Mouse (Mus musculus): ENCODE data around the gene Zfp362. TPM values are rescaled to one million over a fixed set of nuclear protein-coding genes. Genes with fewer than 3 reads are reported as not detected.
A peak's percentile ranks its signal among the peaks of the same experiment; 100 is the strongest.

Zfp362 gene
- polyA plus RNA-seq, 1 experiment from 2014 or later = 23.8 TPM

- ATAC-seq = no peak
- no peak overlapping the region for H3K27ac ChIP-seq (ENCODE audit: low read length)
Measured at GRCm38 (mm10) chr4:128782645-128783044, 23.2 kb downstream of the Zfp362 start.

GRCm38 (mm10) chr4:128782037-128782436 lies 23.8 kb downstream of the Zfp362 start:
- 72% methylated on average over 7 of the region's 7 CpGs for WGBS
- ATAC-seq = no peak
- H3K36me3 ChIP-seq (ENCODE audit: insufficient read depth, low read length) = peaks cover 21% of the 10 kb centered on the region

More at GRCm38 (mm10) chr4:128782645-128783044, 23.2 kb downstream of the Zfp362 start:
- 58% methylated on average over 4 of the region's 4 CpGs for WGBS
- Histone ChIP-seq H3K4me2 (replicated peaks; ENCODE audit: low read depth, low read length) (no peak overlapping the region), H3K4me3 (ENCODE audit: low read depth, low read length) (no peak overlapping the region), H3K9me3 (ENCODE audit: low read length) (no peaks in the 10 kb centered on the region), H3K9ac (replicated peaks; ENCODE audit: low read depth) (no peak overlapping the region), H3K36me3 (ENCODE audit: insufficient read depth, low read length) (peaks cover 21% of the 10 kb centered on the region), H3K4me1 (ENCODE audit: insufficient read depth, low read depth, low read length) (no peaks in the 10 kb centered on the region), H3K27me3 (replicated peaks; ENCODE audit: insufficient read depth, low read length) (no peaks in the 10 kb centered on the region)
- no peak for DNase-seq (ENCODE audit: low spot score)
- TF ChIP-seq CTCF (IDR thresholded peaks at IDR 0.05) (no peak), EP300 (IDR thresholded peaks at IDR 0.05) (no peak)

GRCm38 (mm10) chr4:128777593-128777992 lies 28.3 kb downstream of the Zfp362 start:
- WGBS = 87% methylated on average over 11 of the region's 11 CpGs
- DNase-seq (ENCODE audit: low spot score) (no peak), ATAC-seq (no peak)

More at GRCm38 (mm10) chr4:128782037-128782436, 23.8 kb downstream of the Zfp362 start:
- TF ChIP-seq CTCF (IDR thresholded peaks at IDR 0.05) = no peak
- TF ChIP-seq EP300 (IDR thresholded peaks at IDR 0.05) = no peak
- no peak overlapping the region for H3K9ac ChIP-seq (replicated peaks; ENCODE audit: low read depth)
- H3K27me3 ChIP-seq (replicated peaks; ENCODE audit: insufficient read depth, low read length) = no peaks in the 10 kb centered on the region
- no peak for DNase-seq (ENCODE audit: low spot score)
- no peak overlapping the region for H3K27ac ChIP-seq (ENCODE audit: low read length)
- no peaks in the 10 kb centered on the region for H3K4me1 ChIP-seq (ENCODE audit: insufficient read depth, low read depth, low read length)
- H3K4me2 ChIP-seq (replicated peaks; ENCODE audit: low read depth, low read length) = no peak overlapping the region
- H3K4me3 ChIP-seq (ENCODE audit: low read depth, low read length) = no peak overlapping the region
- no peaks in the 10 kb centered on the region for H3K9me3 ChIP-seq (ENCODE audit: low read length)

GRCm38 (mm10) chr4:128776568-128777289 lies 29.1 kb downstream of the Zfp362 start:
- TF ChIP-seq CTCF (IDR thresholded peaks at IDR 0.05) (peak; percentile 99), EP300 (IDR thresholded peaks at IDR 0.05) (no peak)
- DNase-seq (ENCODE audit: low spot score) = peak; percentile 72
- peak; percentile 72 for ATAC-seq
- 50% methylated on average over 20 of the region's 20 CpGs for WGBS
- no peak overlapping the region for H3K4me3 ChIP-seq (ENCODE audit: low read depth, low read length)
- no peak overlapping the region for H3K27ac ChIP-seq (ENCODE audit: low read length)
- H3K4me2 ChIP-seq (replicated peaks; ENCODE audit: low read depth, low read length) = no peak overlapping the region
- no peaks in the 10 kb centered on the region for H3K4me1 ChIP-seq (ENCODE audit: insufficient read depth, low read depth, low read length)
- H3K9ac ChIP-seq (replicated peaks; ENCODE audit: low read depth) = no peak overlapping the region
- peaks cover 10% of the 10 kb centered on the region; the same call in 1 of the 2 replicates for H3K36me3 ChIP-seq (ENCODE audit: insufficient read depth, low read length)
- no peaks in the 10 kb centered on the region for H3K27me3 ChIP-seq (replicated peaks; ENCODE audit: insufficient read depth, low read length)
- no peaks in the 10 kb centered on the region for H3K9me3 ChIP-seq (ENCODE audit: low read length)

More at GRCm38 (mm10) chr4:128777593-128777992, 28.3 kb downstream of the Zfp362 start:
- Histone ChIP-seq H3K27me3 (replicated peaks; ENCODE audit: insufficient read depth, low read length) (no peaks in the 10 kb centered on the region), H3K9me3 (ENCODE audit: low read length) (no peaks in the 10 kb centered on the region), H3K36me3 (ENCODE audit: insufficient read depth, low read length) (peaks cover 16% of the 10 kb centered on the region; the same call in 1 of the 2 replicates), H3K27ac (ENCODE audit: low read length) (no peak overlapping the region), H3K4me1 (ENCODE audit: insufficient read depth, low read depth, low read length) (no peaks in the 10 kb centered on the region), H3K4me3 (ENCODE audit: low read depth, low read length) (no peak overlapping the region), H3K4me2 (replicated peaks; ENCODE audit: low read depth, low read length) (no peak overlapping the region), H3K9ac (replicated peaks; ENCODE audit: low read depth) (no peak overlapping the region)
- no peak for TF ChIP-seq EP300 (IDR thresholded peaks at IDR 0.05)
- no peak for TF ChIP-seq CTCF (IDR thresholded peaks at IDR 0.05)

GRCm38 (mm10) chr4:128774467-128774866 lies 31.4 kb downstream of the Zfp362 start:
- DNase-seq (ENCODE audit: low spot score) = no peak

GRCm38 (mm10) chr4:128773820-128774219 lies 32.0 kb downstream of the Zfp362 start:
- Histone ChIP-seq H3K4me1 (ENCODE audit: insufficient read depth, low read depth, low read length) (0 out of 2 replicates have a peak, but pooled peaks cover 4% of the 10 kb centered on the region), H3K9ac (replicated peaks; ENCODE audit: low read depth) (no peak overlapping the region), H3K4me2 (replicated peaks; ENCODE audit: low read depth, low read length) (no peak overlapping the region), H3K27me3 (replicated peaks; ENCODE audit: insufficient read depth, low read length) (no peaks in the 10 kb centered on the region), H3K36me3 (ENCODE audit: insufficient read depth, low read length) (peaks cover 10% of the 10 kb centered on the region; the same call in 1 of the 2 replicates), H3K27ac (ENCODE audit: low read length) (no peak overlapping the region), H3K4me3 (ENCODE audit: low read depth, low read length) (no peak overlapping the region), H3K9me3 (ENCODE audit: low read length) (no peaks in the 10 kb centered on the region)
- 83% methylated on average over 11 of the region's 11 CpGs for WGBS
- TF ChIP-seq CTCF (IDR thresholded peaks at IDR 0.05) (no peak), EP300 (IDR thresholded peaks at IDR 0.05) (no peak)
- ATAC-seq = no peak
- DNase-seq (ENCODE audit: low spot score) = no peak

More at GRCm38 (mm10) chr4:128774467-128774866, 31.4 kb downstream of the Zfp362 start:
- peaks cover 10% of the 10 kb centered on the region; the same call in 1 of the 2 replicates for H3K36me3 ChIP-seq (ENCODE audit: insufficient read depth, low read length)
- no peaks in the 10 kb centered on the region for H3K27me3 ChIP-seq (replicated peaks; ENCODE audit: insufficient read depth, low read length)
- WGBS = 87% methylated on average over 9 of the region's 9 CpGs
- no peaks in the 10 kb centered on the region for H3K9me3 ChIP-seq (ENCODE audit: low read length)
- H3K4me2 ChIP-seq (replicated peaks; ENCODE audit: low read depth, low read length) = no peak overlapping the region
- TF ChIP-seq EP300 (IDR thresholded peaks at IDR 0.05) (no peak), CTCF (IDR thresholded peaks at IDR 0.05) (peak; percentile 80)
- no peak for ATAC-seq
- H3K4me3 ChIP-seq (ENCODE audit: low read depth, low read length) = no peak overlapping the region
- H3K4me1 ChIP-seq (ENCODE audit: insufficient read depth, low read depth, low read length) = 0 out of 2 replicates have a peak, but pooled peaks cover 4% of the 10 kb centered on the region
- no peak overlapping the region for H3K27ac ChIP-seq (ENCODE audit: low read length)
- H3K9ac ChIP-seq (replicated peaks; ENCODE audit: low read depth) = no peak overlapping the region
